Mouse (Mus musculus): ENCODE measurements around the gene Slc26a11.
"Not testable (repeated sequence)": the region's sequence is repeated elsewhere in the genome, so short reads cannot be mapped to it uniquely, and the experiment has no call there.

- not testable (repeated sequence) for TF ChIP-seq CTCF (IDR thresholded peaks at IDR 0.05; ENCODE audit: low read depth, low read length); POLR2A (IDR thresholded peaks at IDR 0.05; ENCODE audit: insufficient read depth, low read length)
Observed at GRCm38 (mm10) chr11:119387273-119387672, 31.9 kb downstream of the Slc26a11 start.

Data from ES-Bruce4 (cell line).